Mouse (Mus musculus): ENCODE measurements around the gene Mettl6.

DNA sequence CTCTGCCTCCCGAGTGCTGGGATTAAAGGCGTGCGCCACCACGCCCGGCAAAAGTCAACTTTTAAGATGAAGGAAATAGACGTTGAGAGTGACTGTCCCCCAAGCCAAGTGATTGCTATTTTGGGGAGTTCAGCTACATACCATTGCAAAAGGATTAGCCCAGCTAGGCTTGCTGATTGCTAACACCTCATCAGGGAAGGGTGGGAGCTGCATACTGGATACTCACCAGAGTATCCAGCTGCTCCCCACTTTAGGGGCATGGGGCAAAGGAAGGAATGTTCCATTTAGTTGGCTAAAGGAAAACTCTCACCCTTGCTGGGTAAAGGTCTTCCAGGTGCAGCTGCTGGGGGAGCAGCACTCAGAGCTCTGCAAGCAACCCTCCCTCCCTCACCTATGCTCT is 6.8 kb downstream of the Mettl6 start:
- TF ChIP-seq CTCF (IDR thresholded peaks at IDR 0.05) = no peak
- no peak for TF ChIP-seq POLR2A (IDR thresholded peaks at IDR 0.05; ENCODE audit: insufficient read depth, low read depth, low read length)
- no peak for TF ChIP-seq EP300 (IDR thresholded peaks at IDR 0.05; ENCODE audit: insufficient read depth, low read depth, low read length)

All from heart, adult 2 months (tissue).